Mouse (Mus musculus) cerebellum, postnatal 14 days (tissue): Measurements from ENCODE around the gene Rbsn.

Experiments
- DNase-seq, 2 experiments: peaks; one replicate each; pipeline ENCODE4 v3.0.0; 2021; ENCODE audit warnings: mixed read lengths in 2 of 2

Rbsn gene

DNA sequence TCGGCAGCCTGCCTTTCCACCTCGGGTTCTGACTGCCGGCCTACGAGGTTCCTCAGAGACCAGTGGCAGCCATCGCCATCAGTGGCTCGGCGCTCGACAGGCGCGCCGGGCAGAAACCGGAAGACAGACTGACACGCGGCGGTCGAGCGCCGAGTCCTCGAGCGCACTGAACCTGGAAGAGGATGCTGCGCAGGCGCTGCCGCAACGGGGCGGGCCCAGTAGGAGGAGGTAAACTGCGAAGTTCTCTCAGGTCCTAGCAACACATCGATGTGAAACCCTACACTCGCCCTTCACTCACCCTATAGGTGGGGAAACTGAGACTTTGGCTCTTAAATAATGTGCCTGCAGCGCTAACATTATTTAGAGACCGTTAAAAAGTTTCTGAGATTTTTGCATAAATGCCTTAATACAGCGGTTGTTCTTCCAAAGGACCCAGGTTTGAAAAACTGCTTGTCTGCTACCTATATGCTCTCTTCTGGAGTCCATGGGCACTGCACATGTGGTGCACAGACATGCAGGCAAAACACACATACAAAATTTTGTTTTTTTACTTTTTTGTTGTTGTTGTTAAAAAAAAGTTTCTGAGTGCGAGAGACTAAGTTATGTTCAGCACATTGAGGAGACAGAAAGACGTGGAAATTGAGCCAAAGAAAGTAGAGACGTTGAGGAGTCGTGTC is at the start of gene Rbsn:
Gene Rbsn, minus strand, starts transcription at position 153 of the 677 bp plus-strand sequence.
- DNase-seq = peak; percentile 89 to 91

DNA sequence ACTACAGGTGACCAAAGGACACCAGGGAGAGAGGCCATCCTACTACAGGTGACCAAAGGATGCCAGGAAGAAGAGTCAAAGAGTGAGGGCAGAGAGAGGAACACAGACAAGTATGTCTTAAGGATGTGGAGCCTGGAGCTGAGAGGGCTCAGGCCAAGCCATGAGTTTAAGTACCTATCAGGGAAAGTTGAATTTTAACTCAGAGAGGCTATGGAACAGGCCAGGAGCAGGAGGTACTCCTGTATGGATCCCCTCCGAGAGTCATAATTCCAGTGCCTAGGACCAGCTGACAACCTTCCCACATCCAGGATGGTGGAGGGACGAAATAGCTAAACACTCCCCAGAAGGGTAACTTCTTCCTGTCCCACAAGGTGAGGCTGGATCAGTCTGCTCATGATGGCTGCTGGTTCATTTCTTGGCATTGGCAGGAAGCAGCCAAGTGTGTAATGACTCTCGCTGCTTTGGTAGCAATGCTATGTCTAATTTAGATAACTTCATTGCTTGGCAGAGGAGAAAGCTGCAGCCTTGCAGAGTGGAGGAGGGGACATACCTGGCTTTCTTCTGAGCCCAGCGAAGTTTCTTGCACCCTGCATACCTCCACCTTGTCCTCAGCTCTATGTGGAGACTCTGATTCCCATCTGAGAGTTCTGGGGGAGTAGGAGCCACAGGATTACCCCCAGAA is 46.6 kb upstream of the Rbsn start:
- no peak for DNase-seq

DNA sequence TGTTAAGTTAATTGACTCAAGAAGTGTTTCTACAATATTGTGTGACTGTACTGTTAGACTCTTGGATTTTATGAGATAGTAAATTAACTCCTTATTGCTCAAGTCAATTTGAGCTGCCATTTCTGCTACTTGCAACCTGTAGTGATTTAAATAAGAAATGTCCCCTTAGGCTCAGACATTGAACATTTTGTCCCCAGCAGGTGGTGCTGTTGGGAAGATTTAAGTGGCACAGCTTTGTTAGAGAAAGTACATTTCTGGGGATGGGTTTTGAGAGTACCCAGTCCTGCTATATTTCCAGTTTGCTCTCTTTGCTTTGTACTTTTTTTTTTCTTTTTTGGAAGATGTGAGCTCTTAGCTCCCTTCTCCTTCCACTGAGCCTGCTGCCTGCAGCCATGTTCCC is 40.6 kb upstream of the Rbsn start:
- DNase-seq = no peak

GRCm38 (mm10) chr6:92253253-92253870 is 38.6 kb upstream of the Rbsn start:
- no peak for DNase-seq

GRCm38 (mm10) chr6:92247215-92247919 is 32.6 kb upstream of the Rbsn start:
- no peak for DNase-seq

DNA sequence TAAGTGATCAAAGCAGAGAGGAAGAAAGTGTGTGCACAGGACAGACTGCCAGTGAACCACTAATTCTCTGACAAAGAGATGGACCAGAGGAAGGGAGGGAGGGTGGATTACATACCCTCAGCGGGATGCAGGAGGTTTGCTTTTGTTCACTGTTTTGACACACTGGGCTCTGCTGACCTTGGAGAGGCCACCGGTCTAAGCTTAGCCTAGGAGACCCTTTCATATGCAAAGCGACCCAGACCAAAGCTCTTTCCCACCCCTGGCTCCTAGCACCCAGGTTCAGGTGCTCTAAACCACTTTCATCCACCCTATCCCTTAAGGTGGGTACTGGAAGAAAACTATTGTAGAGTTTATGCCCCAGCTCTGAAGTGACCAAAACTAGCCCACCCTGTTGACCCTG is 31.6 kb upstream of the Rbsn start:
- DNase-seq = no peak

DNA sequence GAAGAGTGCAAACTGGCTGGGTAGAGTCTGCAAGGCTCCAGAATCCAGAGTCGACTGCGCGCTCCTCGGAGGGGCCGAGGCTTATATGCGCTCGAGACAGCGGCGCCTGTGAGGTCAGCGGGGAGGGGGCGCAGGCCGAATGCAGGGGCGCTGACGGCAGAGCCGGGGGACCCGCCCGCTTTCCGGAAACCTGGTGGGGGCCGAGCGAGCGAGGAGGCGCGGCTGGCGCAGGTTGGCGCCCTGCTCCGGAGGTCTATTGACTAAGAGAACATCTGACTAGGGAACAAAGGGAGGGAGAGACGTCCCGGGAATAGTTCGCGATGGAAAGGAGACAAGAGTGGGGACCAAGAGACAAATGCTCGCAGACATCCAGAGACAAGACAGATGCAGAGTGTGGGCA is 29.9 kb upstream of the Rbsn start, which contains the start of gene Trh:
Gene Trh, minus strand, starts transcription at position 60 of the 400 bp plus-strand sequence.
- no peak for DNase-seq

GRCm38 (mm10) chr6:92241178-92241906 is 26.6 kb upstream of the Rbsn start:
- DNase-seq = peak; percentile 55 to 61

- peak; percentile 52 to 66 for DNase-seq
These were observed 20.3 kb upstream of the Rbsn start for GRCm38 (mm10) chr6:92235036-92235435.

DNA sequence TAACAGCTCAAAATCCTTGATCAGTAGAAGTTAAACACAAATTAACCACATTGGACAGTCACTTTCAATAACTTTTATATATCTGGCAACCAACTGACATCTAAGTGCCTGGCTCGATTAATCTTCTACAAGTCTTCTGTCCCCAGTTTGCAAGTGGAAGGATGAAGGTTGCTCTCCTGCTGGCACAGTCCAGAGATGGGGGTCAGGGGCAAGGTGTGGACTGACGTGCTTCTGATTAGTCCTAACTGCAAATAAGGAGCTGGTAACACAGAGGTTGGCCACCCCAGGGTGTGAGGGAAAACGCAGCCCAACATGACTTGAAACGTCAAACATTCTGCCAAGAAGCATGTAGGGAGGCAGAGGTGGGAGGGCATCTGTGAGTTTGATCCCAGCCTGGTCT is 17.0 kb upstream of the Rbsn start:
- no peak for DNase-seq

DNA sequence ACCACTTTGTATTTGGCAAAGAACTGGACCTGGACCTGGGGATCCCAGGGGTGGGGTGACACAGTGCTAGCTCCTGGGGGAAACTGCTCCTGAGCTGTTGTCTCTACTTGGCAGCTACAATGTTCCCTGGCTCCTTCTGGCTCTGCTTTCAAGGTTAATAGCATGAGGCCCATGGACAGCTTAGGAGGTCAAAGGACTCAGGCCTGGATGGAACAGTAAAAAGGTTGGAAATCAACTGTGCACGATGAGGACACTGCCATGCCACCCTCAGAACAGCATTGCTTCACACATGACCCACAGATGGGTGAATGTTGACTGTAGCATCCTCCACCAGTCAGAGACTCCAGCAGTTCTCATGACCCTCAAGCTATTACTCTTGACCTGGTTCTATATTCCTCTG is 16.6 kb upstream of the Rbsn start:
- DNase-seq = no peak

GRCm38 (mm10) chr6:92229586-92229985 is 14.9 kb upstream of the Rbsn start:
- DNase-seq = no peak

- DNase-seq = no peak
These were observed 14.4 kb upstream of the Rbsn start for GRCm38 (mm10) chr6:92229103-92229502.

GRCm38 (mm10) chr6:92224981-92225380 is 10.3 kb upstream of the Rbsn start:
- peak; percentile 32 to 48 for DNase-seq

DNA sequence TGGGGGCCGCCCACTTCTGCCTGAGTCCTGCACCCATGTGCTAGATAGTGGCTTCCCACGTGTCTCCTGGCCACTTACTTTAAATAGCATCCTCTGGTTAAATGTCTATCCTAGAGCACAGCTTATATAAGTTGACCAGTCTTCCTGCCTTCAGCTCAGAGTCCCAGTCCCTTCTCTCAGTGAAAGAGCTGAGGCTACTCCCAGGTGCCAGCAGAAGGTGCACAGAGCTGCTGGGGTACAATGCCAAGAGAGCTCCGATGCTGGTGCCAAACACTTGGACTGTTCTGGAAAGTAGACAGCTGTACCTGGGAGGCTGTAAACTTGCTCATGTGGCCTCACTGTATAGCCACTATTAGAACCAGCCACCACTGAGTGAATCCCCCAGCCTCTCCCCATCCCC is 7.3 kb upstream of the Rbsn start:
- no peak for DNase-seq

- no peak for DNase-seq
These were observed 6.9 kb upstream of the Rbsn start for GRCm38 (mm10) chr6:92221604-92222003.

DNA sequence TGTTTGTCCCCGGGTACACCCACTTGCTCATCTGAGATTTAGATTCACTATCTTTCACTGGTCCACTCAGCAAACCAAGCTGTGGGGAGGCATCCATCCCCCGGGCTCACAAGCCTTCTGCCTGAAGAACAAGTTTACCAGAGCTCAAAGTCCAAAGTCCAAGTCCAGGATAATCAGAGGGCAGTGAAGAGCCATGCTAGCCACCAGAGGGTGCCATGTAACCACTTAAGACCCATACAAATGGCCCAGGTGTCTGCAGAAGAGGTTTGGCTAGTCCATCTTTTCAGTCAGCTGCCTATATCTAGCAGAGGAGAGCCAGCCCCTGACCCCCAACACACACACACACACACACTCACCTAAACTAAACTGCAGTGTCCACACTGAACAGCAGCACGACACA is 4.7 kb upstream of the Rbsn start:
- peak; percentile 74 to 75 for DNase-seq

DNA sequence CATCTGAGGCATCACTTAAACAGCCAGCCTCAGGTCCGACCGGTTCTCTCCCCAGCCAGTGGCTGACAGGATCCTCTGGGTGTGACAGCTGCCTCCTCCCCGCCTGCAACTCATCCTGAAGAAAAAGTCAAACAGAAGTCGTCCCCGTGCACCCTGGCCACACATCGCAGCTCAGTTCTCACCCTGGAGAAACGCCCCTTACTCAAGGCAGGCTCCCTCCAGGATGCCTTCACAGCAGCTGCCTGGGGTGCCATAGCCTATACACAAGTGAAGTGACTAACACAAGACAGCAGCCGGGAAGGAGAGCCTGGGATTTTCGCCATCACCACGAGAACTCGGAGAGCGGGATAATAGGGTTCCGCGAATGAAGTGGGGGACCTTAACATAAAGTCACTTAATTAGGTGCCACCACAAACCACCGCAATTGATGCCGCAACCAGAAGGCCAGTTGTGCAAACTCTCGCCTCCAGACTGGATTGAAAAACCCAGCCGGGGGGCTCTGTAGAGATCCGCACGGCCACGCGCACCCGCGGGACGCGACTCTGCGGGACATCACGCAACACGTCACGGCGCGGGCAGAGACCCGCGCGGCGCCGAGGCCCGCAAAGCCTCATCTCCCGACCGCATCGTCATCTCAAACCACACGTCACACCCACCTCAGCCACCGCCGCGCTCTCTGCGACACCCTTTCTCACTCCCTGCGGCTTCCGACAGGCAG is 511 bp downstream of the Rbsn start:
- DNase-seq = no peak

- DNase-seq = no peak
These were observed 15.3 kb downstream of the Rbsn start for GRCm38 (mm10) chr6:92199414-92199813.

GRCm38 (mm10) chr6:92184178-92184577 is 30.5 kb downstream of the Rbsn start:
- DNase-seq = no peak

DNA sequence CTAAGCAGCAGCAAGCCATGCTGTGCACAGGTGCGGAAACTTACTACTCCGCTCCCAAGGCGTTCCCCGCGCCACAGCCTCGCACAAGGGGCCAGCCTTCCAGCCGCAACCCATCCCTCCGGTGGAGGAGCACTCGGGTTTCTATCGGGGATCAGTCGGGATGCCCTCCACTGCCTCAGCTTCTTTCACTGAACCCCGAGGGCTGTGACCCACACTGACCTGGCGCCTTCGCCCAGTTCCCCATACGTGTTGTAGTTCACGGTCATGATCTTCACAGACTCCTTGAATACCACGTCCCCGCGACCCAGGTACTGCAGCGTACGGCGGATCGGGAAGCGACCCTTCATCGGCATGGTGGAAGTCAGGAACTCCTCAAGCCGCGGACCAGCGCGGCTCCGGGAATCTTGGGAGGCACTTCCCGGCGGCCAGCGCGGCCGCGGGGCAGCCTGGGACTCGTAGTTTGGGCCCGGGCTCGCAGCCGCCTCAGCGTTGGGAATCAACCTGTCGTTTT is 31.0 kb downstream of the Rbsn start, which contains the start of gene Mrps25:
Gene Mrps25, minus strand, starts transcription at position 413 of the 511 bp plus-strand sequence.
- DNase-seq = peak; percentile 81 to 86

- no peak for DNase-seq
These were observed 38.3 kb downstream of the Rbsn start for GRCm38 (mm10) chr6:92176450-92176849.
